Mouse (Mus musculus) G1E (cell line): ENCODE data around the gene 1700011L22Rik.

Source experiments
- CTCF ChIP-seq: IDR thresholded peaks from 2 replicates; pipeline ENCODE4 v1.5.1; 2012; ENCODE audit warnings: low read depth, low read length, inconsistent platforms, mixed read lengths
- GATA1 ChIP-seq: IDR thresholded peaks from 2 replicates; pipeline ENCODE4 v1.6.1; 2012; ENCODE audit warnings: borderline replicate concordance, low read length, inconsistent platforms, mixed read lengths
- GATA2 ChIP-seq: IDR thresholded peaks from 2 replicates; pipeline ENCODE4 v1.6.1; 2012; ENCODE audit warnings: low read depth, low read length, inconsistent platforms, borderline replicate concordance
- POLR2AphosphoS5 ChIP-seq: IDR thresholded peaks from 2 replicates; pipeline ENCODE4 v1.6.1; 2012; ENCODE audit warnings: low read depth, low read length, inconsistent platforms; ENCODE audit not compliant: insufficient replicate concordance
- TAL1 ChIP-seq: conservative IDR thresholded peaks from 2 replicates; pipeline ENCODE4 v1.6.1; 2012; ENCODE audit warnings: low read depth, low read length, inconsistent platforms, mixed read lengths

GRCm38 (mm10) chr8:79288681-79289080 lies 40.3 kb upstream of the 1700011L22Rik start:
- TF ChIP-seq CTCF (no peak), GATA1 (no peak), TAL1 (no peak), GATA2 (no peak), POLR2AphosphoS5 (no peak)
